Mouse (Mus musculus): Measurements from ENCODE around the gene Aip.

Aip gene

GRCm38 (mm10) chr19:4108535-4108934 is 17.1 kb downstream of the Aip start:
- no peak for DNase-seq

GRCm38 (mm10) chr19:4106654-4107053 is 19.0 kb downstream of the Aip start:
- no peak for DNase-seq

- no peak for DNase-seq
Measured at GRCm38 (mm10) chr19:4104675-4105194, 20.9 kb downstream of the Aip start.

- DNase-seq, result no peak
Measured at GRCm38 (mm10) chr19:4103792-4104191, 21.9 kb downstream of the Aip start.

DNA sequence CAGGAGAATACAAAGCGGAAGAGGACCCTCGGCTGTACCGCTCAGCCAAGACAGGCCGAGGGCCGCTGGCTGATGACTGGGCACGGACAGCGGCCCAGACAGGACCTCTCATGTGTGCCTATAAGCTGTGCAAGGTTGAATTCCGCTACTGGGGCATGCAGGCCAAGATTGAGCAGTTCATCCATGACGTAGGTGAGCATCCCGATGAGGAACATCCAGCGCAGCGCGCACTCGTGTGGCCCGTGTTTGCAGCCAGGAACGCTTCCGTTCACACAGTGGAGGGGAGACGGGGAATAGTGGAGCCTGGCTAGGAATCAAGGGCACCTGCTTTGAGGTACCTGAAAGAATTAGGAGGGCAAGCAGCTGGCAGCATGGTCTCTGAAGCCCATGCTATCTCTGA is 22.4 kb downstream of the Aip start:
- no peak for DNase-seq

DNA sequence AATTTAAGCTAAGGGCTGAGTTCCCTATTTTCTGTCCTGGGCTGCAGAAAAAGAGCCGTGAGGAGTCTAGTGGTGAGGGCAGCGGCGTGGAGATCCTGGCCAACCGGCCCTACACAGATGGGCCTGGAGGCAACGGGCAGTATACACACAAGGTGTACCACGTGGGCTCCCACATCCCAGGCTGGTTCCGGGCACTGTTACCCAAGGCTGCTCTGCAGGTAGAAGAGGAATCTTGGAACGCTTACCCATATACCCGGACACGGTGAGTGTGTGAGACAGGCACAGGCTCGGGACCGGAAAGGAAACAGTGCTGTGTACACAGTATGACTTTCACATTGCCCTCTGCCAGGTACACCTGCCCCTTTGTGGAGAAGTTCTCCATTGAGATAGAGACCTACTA is 23.0 kb downstream of the Aip start:
- no peak for DNase-seq

GRCm38 (mm10) chr19:4102049-4102448 is 23.6 kb downstream of the Aip start:
- DNase-seq, result no peak

DNA sequence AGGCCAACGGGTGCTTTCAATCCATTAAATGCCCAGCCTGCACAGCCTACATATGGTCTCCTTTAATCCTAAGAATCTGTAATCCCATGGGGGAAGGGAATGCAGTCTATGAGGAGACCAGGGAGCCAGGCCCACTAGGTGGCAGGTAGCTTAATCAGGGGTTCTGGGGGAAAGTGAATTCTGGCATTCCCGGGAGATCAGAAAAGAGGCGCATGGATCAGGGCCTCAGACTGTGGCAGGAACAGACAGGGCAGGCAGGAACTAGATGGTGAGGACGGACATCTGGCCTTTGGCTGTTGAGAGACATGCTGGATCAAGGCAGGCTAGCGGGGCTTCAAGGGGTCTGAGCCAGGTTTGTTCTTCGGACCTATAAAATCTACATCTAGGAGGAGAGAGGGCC is 24.2 kb downstream of the Aip start:
- no peak for DNase-seq

DNA sequence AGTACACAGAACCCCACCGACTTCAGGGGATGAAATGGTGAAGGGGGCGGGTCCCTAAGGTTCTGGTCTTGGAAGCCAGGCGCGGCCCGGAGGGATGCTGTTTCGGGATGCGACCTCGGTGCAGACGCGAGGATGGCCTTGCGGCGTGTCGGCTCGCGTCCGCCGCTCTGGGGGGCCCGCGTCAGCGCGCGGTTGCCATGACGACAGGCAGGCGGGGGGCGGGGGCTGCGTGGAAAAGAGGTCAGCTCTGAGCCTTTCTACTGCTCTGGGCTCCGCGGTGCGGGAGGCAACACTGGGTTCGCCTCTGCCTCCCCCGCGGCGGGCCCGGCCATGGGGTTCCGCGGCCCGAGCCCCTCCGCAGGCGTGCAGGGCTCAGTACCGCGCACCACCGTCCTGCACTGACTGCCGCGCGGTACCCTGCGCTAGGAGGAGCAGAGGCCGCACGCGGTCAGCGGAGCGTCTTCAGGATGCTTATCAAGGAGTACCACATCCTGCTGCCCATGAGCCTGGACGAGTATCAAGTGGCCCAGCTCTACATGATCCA is 24.9 kb downstream of the Aip start:
- DNase-seq, result no peak

- peak; percentile 67 to 75 for DNase-seq
Measured at GRCm38 (mm10) chr19:4099837-4100717, 25.6 kb downstream of the Aip start, which contains the start of gene Pitpnm1. TSS of gene Pitpnm1 (plus strand) at chr19:4099998.

DNA sequence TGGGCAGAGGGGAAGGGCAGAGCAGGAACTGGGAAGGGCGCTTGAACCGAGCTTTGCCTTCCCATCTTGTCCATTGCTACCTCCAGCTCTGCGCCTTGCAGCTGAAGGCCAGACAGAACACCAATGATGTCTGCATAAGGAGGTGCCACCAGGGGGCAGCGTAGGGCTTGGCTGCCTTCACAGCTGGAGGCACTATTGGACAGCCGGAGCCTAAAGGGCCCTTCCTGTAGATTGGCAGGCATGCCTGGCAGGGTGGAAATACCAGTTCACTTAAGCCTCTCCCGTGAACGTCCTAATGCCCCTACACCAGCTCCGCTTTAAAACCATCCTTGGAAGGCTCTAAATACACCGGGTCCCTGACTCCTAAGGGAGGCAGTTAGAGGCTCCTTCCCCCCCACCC is 26.6 kb downstream of the Aip start:
- DNase-seq, result peak; percentile 83 to 86

- no peak for DNase-seq
Measured at GRCm38 (mm10) chr19:4098426-4098825, 27.2 kb downstream of the Aip start.

GRCm38 (mm10) chr19:4097441-4097825 is 28.2 kb downstream of the Aip start:
- DNase-seq, result no peak

GRCm38 (mm10) chr19:4096642-4097440 is 28.8 kb downstream of the Aip start, which contains the start of gene Cdk2ap2:
TSS of gene Cdk2ap2 (plus strand) at chr19:4097182.
- peak; percentile 98 to 99 for DNase-seq

- DNase-seq, result no peak
Measured at GRCm38 (mm10) chr19:4095802-4096201, 29.9 kb downstream of the Aip start.

- no peak for DNase-seq
Measured at GRCm38 (mm10) chr19:4094774-4095303, 30.8 kb downstream of the Aip start.

DNA sequence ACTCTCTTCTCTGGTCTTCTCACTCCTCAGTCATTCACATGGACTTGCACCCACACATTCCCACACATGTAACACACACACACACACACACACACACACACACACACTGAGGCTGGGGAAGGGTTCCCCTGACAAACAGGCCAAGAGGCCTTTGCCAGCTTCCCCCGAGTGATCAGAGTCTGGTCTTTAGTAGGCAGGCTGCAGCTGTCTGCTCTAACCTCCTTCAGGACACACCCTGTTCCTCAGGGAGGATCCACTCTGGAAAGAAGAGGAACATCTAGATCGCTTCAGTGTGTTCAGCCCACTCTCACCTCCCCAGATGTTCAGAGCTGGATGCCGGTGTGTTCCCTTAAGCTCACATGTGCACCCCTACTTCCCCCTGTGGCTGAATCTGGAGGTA is 31.3 kb downstream of the Aip start:
- DNase-seq, result no peak

- DNase-seq, result no peak
Measured at GRCm38 (mm10) chr19:4093772-4094171, 31.9 kb downstream of the Aip start.

DNA sequence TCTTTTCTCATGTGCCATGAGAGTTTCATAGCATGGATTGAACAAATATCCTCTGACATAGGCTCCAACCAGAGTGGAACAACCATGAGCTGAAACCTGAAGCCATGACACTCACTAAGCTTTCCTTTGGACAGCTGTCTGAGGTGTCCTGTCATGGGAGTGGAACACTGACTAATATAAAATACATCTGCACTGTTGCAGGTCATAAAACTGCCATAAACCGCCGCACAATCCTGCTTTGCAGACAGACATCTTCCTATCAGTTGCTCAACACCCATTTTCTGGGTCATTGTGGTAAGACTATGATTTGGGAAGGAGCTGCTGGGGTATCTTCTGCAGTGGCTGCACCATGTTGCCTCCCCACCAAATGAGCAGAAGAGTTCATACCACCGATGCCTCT is 32.9 kb downstream of the Aip start:
- no peak for DNase-seq

GRCm38 (mm10) chr19:4091383-4091782 is 34.3 kb downstream of the Aip start:
- no peak for DNase-seq

- DNase-seq, result no peak
Measured at GRCm38 (mm10) chr19:4090446-4090845, 35.2 kb downstream of the Aip start.

DNA sequence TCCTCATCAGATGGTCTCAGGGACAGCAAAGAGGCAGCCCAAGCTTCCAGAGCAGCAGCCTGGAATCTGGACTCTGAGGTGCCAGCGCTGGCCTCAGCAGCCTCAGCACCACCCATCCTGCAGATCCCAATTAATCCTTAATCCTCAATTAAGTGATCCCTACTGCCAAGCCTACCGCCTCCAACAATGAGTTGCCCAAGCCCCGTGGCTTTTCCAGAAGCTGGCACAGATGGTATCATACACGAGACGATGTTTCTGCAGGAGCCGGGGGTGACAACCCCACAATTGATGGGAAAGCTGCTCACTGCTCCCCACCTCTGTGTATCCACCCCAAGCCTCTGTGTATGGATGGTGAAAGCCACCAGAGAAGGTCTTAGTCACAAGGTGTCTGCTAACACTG is 36.5 kb downstream of the Aip start:
- DNase-seq, result no peak

- no peak for DNase-seq
Measured at GRCm38 (mm10) chr19:4088146-4088545, 37.5 kb downstream of the Aip start.
